Comparison of ENCODE assay signal across 8 mouse cellular contexts in genomic region chr7:99139841-99140491, GRCm38 (mm10). TPM values are rescaled to one million over a fixed set of nuclear protein-coding genes. Genes with fewer than 3 reads are reported as not detected.
DNase-seq lines count a peak whose midpoint lies in the region; ATAC-seq and TF ChIP-seq lines count a peak whose summit lies in the region.

No protein-coding gene starts in this region.

- ATAC-seq in heart, embryonic 15.5 days (replicated peaks; ENCODE audit: insufficient number of reproducible peaks, insufficient read depth, low FRiP score, low read depth): no peak
- no peak for ATAC-seq in liver, embryonic 11.5 days (replicated peaks; ENCODE audit: low FRiP score)
- no peak for ATAC-seq in erythroid progenitor cell, adult 5-6 weeks (replicated peaks; ENCODE audit: low FRiP score, poor library complexity, severe bottlenecking)

- no peaks in the 10 kb centered on the region for H3K27me3 ChIP-seq in heart, embryonic 15.5 days
- no peaks in the 10 kb centered on the region for H3K27me3 ChIP-seq in liver, embryonic 11.5 days (replicated peaks; ENCODE audit: control insufficient read depth, insufficient read depth, low read length)

- no peak for TF ChIP-seq CTCF in bone marrow, adult 2 months (IDR thresholded peaks at IDR 0.05; ENCODE audit: control insufficient read depth, insufficient read depth, low read length)

- DNase-seq in layer of hippocampus, postnatal 14 days (ENCODE audit: low spot score in 2 of 2): peak; percentile 17 to 29
- no peak for DNase-seq in layer of hippocampus, adult 11-12 months (ENCODE audit: low spot score)
- DNase-seq in liver, embryonic 11.5 days (ENCODE audit: low spot score): peak; percentile 54
- DNase-seq in retina, embryonic 14.5 days (ENCODE audit: low spot score): peak; percentile 29
- no peak for DNase-seq in spleen, adult 12 weeks (ENCODE audit: low spot score)

- H3K36me3 ChIP-seq in heart, embryonic 15.5 days: 0 out of 2 replicates have a peak, but pooled peaks cover 3% of the 10 kb centered on the region
- no peaks in the 10 kb centered on the region for H3K36me3 ChIP-seq in liver, embryonic 11.5 days (ENCODE audit: control insufficient read depth, insufficient read depth, low read length)

- peak overlapping the region; percentile 96 for H3K27ac ChIP-seq in bone marrow, adult 2 months (ENCODE audit: control insufficient read depth, insufficient read depth, low read depth, low read length, poor library complexity)
- H3K27ac ChIP-seq in heart, embryonic 15.5 days: peak overlapping the region; percentile 96
- peak overlapping the region; percentile 58 for H3K27ac ChIP-seq in liver, embryonic 11.5 days (ENCODE audit: low read depth, low read length)

- no peaks in the 10 kb centered on the region for H3K9me3 ChIP-seq in heart, embryonic 15.5 days (replicated peaks)
- 0 out of 2 replicates have a peak, but pooled peaks cover 2% of the 10 kb centered on the region for H3K9me3 ChIP-seq in liver, embryonic 11.5 days (ENCODE audit: control insufficient read depth, low read length)

- H3K9ac ChIP-seq in heart, embryonic 15.5 days: peak overlapping the region; percentile 96
- H3K9ac ChIP-seq in liver, embryonic 11.5 days (ENCODE audit: low read depth, low read length): peak overlapping the region; percentile 91

- TF ChIP-seq POLR2A in bone marrow, adult 2 months (IDR thresholded peaks at IDR 0.05; ENCODE audit: borderline replicate concordance, control insufficient read depth, low read depth, low read length): no peak

- WGBS in bone marrow, adult 2 months: 0% methylated on average over 13 of the region's 13 CpGs
- WGBS in heart, embryonic 15.5 days: 0% methylated on average over 13 of the region's 13 CpGs
- WGBS in liver, embryonic 11.5 days: under 1% methylated on average over 13 of the region's 13 CpGs

- H3K4me2 ChIP-seq in heart, embryonic 15.5 days: peak overlapping the region; percentile 88
- peak overlapping the region; percentile 94 for H3K4me2 ChIP-seq in liver, embryonic 11.5 days

- H3K4me1 ChIP-seq in bone marrow, adult 2 months (ENCODE audit: control insufficient read depth, insufficient read depth, low read length): peaks cover 6% of the 10 kb centered on the region; the same call in 1 of the 2 replicates
- H3K4me1 ChIP-seq in heart, embryonic 15.5 days (replicated peaks): peaks cover 20% of the 10 kb centered on the region
- H3K4me1 ChIP-seq in liver, embryonic 11.5 days (replicated peaks; ENCODE audit: control insufficient read depth, insufficient read depth, low read length): peaks cover 12% of the 10 kb centered on the region

- H3K4me3 ChIP-seq in bone marrow, adult 2 months (replicated peaks; ENCODE audit: control insufficient read depth, low read depth, low read length): peak overlapping the region; percentile 90
- peak overlapping the region; percentile 100 for H3K4me3 ChIP-seq in heart, embryonic 15.5 days
- peak overlapping the region; percentile 98 for H3K4me3 ChIP-seq in liver, embryonic 11.5 days (ENCODE audit: low read depth, low read length)

RNA-seq across cellular contexts. Expression of gene Uvrag, which starts 1.0 kb away (rescaled TPM):
- total RNA-seq in layer of hippocampus, postnatal 14 days (2021): 10 to 100 TPM; 44.6 to 45.8 TPM
- polyA plus RNA-seq in bone marrow, adult 2 months (2011; ENCODE audit: insufficient read depth, insufficient read length, low replicate concordance, missing spikeins): 10.5 and 38.2 TPM in 2 replicates
- polyA plus RNA-seq in heart, embryonic 15.5 days (2015; fragmentation: Nextera tagmentation; extraction: Ambion mirVana): 15.3 and 16.0 TPM in 2 replicates
- polyA plus RNA-seq in liver, embryonic 11.5 days (2014; fragmentation: Nextera tagmentation; extraction: Ambion mirVana): 14.5 and 16.2 TPM in 2 replicates
- total RNA-seq in erythroid progenitor cell, adult 5-6 weeks (2015; ENCODE audit: low replicate concordance): 10.5 and 32.4 TPM in 2 replicates
- 9.6 and 15.6 TPM in 2 replicates for total RNA-seq in erythroid progenitor cell, adult 5-6 weeks (2017; ENCODE audit: low replicate concordance)

RNA-seq across cellular contexts. Expression of gene Dgat2, which starts 42.6 kb away (rescaled TPM):
- total RNA-seq in layer of hippocampus, postnatal 14 days (2021): 10 to 100 TPM; 94.7 to 96.3 TPM
- polyA plus RNA-seq in bone marrow, adult 2 months (2011; ENCODE audit: insufficient read depth, insufficient read length, low replicate concordance, missing spikeins): 3.8 and 10.9 TPM in 2 replicates
- polyA plus RNA-seq in heart, embryonic 15.5 days (2015; fragmentation: Nextera tagmentation; extraction: Ambion mirVana): 26.9 and 29.5 TPM in 2 replicates
- 59.9 and 60.1 TPM in 2 replicates for polyA plus RNA-seq in liver, embryonic 11.5 days (2014; fragmentation: Nextera tagmentation; extraction: Ambion mirVana)
- total RNA-seq in erythroid progenitor cell, adult 5-6 weeks (2015; ENCODE audit: low replicate concordance): 0.42 and 7.6 TPM in 2 replicates
- total RNA-seq in erythroid progenitor cell, adult 5-6 weeks (2017; ENCODE audit: low replicate concordance): 0.90 and 2.8 TPM in 2 replicates

Comparison
In these comparisons a context has a peak if more than half of its experiments do, and no peak if none do; other contexts are left out.
1. DNase-seq: peak in layer of hippocampus, postnatal 14 days (2 of 2), liver, embryonic 11.5 days (single experiment) and retina, embryonic 14.5 days (single experiment); none in layer of hippocampus, adult 11-12 months (single experiment) and spleen, adult 12 weeks (single experiment).
2. Peak in every context shown above with its lines, with median percentiles within 50 percentile points of each other: H3K27ac ChIP-seq and H3K4me3 ChIP-seq.